Mouse (Mus musculus): Measurements from ENCODE around the gene Dedd. TPM values are rescaled to one million over a fixed set of nuclear protein-coding genes. Genes with fewer than 3 reads are reported as not detected.

The Dedd gene
- total RNA-seq (2015; ENCODE audit: low replicate concordance) (3.8 and 4.8 TPM in 2 replicates), total RNA-seq (2017; ENCODE audit: low replicate concordance) (4.3 and 6.7 TPM in 2 replicates)

DNA sequence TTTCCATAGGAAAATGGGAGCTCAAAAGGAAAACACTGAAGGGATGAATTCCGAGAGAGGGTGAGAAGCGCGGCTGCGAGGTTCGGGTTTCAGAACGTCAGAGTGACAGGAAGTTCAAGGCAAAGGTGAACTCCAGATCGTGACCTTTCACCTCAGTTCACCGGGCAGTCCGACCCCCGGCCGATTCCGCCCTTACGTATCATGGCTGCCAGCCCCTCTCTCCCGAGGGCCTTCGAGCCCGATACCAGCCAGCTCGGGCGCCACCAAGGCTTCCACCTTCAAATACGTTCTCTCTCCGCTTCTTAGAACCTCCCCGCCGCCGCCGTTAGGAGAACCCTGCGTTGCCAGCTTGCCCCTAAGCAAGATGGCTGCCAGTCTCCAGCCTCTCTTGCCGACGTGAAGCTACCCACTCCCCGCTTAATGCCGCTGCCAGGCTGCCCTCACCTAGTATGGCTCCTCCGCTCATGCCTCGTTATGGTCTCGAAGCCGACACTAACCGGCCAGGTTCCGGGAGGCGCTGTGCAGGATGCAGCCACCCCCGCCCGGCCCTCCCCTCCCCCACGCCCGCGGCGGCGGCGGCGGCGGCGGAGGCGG, at the start of gene Dedd:
Dedd (plus strand) TSS at position 307 of the 594 bp plus-strand sequence.
- peak; percentile 85 for ATAC-seq (replicated peaks; ENCODE audit: low FRiP score, poor library complexity, severe bottlenecking)

DNA sequence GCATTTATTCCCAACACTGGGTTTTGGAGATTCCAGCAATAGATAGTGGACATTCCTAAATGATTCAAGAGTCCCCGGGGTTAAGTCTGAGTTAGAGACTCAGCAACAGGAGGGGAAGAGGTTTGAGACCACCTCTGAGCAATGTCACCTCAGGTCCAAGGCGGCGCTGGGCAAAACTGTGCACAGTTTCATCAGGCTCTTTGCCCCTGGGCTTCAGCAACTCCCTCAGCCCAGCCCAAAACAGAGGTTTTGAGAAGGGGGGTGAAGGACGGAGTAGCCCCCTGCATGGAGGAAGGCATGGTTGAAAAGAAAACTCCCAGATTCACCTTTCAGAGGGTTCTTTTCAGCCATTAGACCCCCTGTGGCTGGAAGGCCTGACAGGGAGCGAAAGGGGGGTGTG, 49.2 kb upstream of the Dedd start:
- ATAC-seq (replicated peaks; ENCODE audit: low FRiP score, poor library complexity, severe bottlenecking), result no peak

DNA sequence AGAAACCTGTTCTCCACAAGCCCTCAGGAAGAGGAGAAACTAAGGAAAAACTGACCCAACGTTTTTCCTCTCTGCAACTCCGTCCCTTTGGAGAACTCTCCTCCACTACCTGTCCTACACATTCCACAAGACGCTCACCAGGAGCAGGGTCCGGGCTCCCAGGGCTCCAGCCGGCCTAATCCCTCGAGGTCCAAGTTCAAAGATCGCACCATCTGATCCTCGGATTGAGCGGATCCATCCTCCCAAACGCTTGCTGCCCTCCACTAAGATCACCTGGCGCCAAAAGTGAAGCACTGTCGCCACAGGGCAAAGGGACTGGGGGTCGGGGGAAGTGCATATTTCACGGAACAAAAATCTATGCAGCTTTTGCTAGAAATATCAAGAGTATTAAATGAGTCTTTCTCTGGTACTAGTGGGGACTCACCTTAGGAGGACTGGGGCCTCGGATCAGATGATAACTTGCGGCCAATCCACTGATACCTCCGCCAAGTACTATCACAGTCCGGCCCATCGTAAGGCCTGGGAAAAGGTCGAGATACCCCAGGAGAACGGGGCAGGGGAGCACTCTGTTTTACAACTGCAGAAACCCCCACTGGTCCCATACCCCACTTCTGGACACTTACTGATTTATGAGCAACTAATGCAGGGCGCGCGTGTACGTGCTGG, 48.6 kb upstream of the Dedd start:
- ATAC-seq (replicated peaks; ENCODE audit: low FRiP score, poor library complexity, severe bottlenecking), result peak; percentile 37

DNA sequence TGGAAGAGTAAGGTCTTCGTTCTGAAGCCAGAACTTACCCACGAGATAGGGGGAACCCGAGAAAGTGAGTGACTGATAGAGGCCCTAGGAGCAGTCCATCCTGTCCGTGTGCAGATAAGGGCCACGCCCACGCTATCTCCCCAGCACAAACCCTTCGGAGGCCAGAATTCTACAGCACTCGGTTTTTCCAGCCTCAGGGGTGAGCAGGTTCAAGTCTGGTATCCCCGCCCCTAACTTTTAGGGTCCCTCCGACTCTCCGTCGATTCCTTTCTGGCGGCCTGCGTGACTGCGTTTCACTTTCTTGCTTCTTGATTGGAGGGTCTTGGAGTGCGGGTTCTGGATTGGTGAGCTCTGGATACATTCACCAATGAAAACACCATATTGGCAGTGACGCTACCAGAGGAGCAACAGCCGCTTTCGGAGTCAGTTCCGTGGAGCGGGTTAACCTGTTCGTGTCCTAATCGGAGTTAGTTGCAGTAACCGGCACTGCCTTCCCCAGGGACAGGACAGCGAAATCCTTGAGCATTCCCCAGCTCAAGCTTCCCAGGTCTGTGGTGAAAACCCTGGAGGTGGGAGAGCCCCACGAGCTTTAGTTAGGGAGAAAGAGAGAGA, 47.9 kb upstream of the Dedd start, which contains the start of gene Ppox:
Ppox (minus strand) TSS at position 271 of the 612 bp plus-strand sequence.
- ATAC-seq (replicated peaks; ENCODE audit: low FRiP score, poor library complexity, severe bottlenecking), result peak; percentile 82

DNA sequence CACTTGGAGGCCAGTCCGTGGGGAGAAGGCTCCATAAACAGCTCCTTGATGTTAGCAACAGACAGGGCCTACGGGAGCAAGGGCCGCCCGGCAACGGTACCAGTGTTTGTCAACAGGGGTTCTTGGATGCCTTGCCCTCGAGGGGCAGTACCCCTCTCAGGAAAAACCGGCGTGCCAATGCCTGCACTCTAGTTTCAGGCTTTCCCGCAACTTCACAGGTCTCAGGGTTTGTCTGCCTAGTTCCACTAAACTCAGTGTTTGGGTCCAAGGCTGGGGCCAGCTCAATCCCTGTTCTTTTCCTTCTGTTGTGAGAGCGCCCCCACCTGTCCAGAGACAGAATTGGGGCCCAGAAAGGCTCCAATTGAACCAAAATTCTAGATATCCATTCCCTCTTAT, 47.4 kb upstream of the Dedd start:
- ATAC-seq (replicated peaks; ENCODE audit: low FRiP score, poor library complexity, severe bottlenecking), result peak; percentile 60

DNA sequence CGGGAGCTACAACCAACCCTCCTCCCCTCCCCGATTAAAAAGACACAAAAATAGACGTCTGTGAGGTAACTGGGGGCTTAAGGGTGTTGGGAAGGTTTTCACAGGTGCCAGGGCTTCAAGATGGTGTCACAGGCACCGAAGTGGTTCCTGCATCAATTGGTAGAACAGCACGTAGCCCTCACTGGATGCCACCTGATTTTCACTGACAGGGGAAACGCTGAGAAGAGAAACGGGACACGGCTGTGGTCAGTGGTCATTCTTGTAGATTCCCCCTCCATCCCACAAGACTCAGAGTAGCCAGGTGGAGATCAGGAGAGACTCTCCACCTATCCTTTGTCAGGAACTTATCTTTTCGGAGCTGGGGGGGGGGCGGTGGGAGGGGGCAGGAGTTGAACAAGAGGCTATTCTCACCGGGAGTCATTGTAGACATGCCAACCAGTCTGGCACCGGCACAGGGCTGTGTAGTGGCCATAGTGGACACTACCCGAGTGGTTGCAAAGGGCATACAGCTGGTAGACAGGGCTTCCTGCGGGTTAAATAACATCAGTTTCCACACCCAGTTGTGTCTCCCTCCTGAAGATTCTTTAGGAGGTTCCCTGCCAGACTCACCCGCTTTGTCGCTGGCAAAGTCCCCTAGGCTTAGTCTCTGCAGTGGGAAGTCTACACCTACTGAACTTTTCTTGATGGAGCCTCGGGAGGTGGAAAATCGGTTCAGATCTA, 46.7 kb upstream of the Dedd start:
- no peak for ATAC-seq (replicated peaks; ENCODE audit: low FRiP score, poor library complexity, severe bottlenecking)

DNA sequence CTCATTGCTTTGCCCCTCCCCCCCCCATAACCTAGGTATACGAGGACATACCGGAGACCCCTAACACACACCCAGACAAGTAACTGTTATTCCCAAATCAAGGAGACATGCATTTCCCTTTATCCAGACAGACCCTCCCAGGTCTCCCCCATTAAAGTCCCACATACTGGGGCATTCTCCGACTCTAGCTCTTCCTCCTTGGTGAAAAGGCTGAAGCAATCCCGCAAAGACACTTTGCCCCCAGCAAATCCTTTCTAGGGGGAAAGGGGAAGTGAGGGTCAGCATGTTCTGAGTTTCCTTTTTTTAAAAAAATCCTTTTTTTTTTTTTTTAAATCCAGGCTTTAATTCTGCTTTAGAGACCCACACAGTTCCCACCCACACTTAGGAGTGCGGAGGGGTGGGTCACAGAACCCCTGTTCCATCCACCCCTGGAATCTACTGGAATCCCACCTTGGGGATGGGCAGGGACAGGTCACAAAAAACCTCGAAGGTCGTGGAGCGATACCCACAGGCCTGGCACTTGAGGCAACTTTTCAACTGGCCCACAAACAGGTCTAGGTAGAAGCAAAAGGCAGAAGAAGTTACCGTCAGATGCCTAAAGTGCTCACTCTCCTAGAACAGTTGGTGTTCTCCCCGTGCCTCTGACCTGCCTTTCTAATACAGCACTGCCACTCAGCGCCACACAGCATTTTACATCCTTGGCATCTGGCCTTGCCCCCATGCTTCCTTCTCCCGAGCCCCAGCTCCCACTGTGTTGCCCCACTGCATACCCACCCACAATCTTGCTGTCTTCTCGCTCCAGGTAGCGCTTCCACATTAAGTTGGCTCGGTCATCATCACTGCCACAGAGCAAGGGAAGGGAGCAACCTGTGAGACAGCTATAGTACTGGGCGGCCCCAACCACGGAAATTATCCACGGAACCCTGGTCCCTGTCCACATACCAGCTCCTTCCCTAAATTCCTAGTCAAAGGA, 45.5 kb upstream of the Dedd start:
- no peak for ATAC-seq (replicated peaks; ENCODE audit: low FRiP score, poor library complexity, severe bottlenecking)

DNA sequence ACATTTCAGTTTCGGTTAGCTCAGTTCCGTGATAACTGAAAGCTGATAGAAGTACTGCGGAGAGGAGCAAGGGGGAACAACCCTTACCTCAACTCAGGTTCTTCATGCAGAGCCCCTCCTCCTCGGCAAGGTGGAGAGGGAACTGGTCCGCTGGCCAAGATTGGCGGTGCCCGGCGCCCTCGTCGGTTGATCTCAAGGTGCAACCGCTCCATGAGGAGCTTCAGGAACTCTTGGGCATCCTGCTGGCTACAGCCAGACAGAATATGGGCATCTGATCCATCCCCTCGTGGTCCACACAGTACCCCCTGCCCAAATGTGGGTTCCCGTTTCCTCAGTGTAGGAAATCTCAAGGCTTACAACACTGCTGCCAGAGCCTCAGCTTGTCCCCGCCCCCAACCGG, 44.5 kb upstream of the Dedd start:
- no peak for ATAC-seq (replicated peaks; ENCODE audit: low FRiP score, poor library complexity, severe bottlenecking)

DNA sequence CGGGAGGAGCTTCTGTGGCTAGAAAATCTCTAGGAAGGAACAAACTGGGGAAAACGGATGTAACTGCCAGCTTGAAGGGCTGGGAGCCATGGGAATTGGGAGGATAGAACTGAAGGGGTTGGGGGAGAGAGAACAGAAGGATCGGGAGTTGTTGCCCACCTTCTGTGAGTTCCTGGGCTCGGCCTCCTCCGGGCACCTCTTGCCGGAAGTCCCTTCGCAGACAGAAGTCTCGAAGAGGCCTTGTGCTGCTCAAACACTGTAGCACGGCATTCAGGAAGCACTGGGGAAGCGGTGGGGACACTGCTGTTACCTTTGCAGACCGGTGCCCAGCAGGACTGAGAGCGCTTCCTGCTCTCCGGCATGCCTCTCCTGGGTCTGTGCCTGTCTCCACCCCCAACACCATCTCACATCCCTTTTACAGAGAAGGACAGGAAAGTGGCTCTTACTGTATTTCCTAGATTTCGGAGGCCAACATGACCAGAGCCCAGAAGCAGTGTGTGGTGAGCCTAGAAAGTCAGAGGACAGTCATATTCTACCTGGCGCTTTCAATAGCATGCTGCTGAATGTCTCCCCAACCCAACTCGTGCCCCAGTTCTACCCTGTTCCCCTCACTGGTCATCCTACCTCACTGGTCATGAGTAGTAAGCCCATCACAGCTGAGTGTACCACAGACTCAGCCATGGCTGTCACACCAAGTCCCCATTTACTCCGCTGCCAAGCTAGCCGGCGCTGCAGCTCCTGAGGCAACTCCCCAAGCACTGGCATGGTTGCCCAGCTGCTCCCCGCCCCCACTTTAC, 43.7 kb upstream of the Dedd start:
- ATAC-seq (replicated peaks; ENCODE audit: low FRiP score, poor library complexity, severe bottlenecking), result no peak

DNA sequence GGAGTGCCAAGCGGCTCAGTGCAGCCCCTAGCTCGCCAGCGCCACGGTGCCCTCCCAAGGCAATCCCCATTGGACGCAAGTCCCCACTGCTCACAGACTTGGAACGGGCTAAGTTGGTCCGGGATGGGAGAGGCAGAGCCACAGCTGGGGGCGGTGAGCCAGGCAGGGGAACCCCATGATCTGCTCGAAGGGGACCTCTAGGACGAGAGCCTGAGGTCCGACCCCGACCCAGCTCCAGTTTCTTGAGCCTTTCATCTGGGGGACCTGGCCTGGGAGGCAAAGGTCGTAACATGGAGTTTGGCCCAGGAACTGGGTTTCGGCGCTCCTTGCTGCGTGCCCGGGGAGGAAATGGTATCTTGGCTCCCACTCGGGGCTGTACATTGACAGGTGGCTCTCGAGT, 42.4 kb upstream of the Dedd start:
- ATAC-seq (replicated peaks; ENCODE audit: low FRiP score, poor library complexity, severe bottlenecking), result no peak

DNA sequence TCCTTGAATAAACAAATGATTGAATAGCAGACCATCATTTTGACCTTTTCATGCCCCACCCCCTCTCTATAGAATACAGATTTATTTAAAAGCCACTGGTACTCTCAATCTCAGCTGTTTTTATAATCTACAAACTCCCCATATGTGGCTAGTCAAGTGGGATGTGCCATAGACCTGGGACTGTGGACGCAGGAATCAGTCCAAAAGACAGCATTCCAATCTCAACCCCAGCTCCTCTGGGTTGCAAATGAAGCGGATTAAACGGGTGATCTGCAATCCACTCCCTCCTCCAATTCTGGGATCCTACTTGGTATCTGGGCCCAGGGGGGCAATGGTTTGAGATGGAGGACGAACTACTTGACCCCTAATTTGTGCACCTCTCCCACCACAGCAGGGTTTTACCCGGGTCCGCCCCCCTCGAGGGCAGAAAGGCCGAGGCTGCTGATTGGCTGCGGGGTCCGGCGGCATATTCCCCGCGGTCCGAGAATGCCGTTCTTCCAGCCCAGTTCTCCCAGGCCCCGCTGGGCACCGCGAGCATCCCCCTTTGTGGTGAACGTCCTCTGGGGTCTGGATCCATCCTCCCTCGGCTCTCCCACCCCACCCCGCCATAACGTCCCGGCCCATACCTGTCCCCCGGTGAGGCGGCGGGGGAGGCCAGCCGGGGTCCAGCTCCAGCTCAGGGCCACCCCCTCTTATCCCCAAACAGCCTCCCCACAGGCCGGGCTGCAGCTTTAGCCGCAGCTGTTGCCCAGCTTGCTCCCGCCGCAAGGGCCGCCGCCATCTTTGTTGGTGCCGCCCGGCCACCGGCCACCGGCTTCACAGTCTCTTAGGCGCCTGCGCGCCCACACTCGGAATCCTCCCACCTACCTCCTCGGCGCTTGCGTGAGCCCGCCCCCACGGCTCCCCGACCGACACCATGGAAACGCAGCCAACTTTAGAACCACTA, 41.5 kb upstream of the Dedd start, which contains the start of gene Usp21:
Usp21 (minus strand) TSS at position 856 of the 946 bp plus-strand sequence.
- ATAC-seq (replicated peaks; ENCODE audit: low FRiP score, poor library complexity, severe bottlenecking), result peak; percentile 96

DNA sequence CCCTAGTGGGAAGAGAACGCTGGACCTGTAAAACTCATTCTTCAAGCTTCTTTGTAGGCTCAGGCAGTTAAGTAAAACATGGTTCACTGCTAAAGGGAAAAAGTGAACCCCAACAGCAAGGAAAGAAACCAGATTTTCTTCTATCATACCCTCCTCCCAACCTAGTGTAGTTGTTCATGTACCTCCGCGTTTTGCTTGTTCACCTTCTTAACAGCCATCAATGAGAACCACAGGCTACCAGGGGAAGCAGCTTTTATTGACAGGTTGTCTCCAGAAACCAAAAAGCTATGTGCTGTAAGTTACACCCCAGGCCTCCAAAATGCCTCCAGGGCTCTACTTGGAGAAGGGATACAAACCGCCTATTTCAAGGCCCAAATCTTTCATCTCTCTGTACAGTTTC, 40.6 kb upstream of the Dedd start:
- ATAC-seq (replicated peaks; ENCODE audit: low FRiP score, poor library complexity, severe bottlenecking), result no peak

DNA sequence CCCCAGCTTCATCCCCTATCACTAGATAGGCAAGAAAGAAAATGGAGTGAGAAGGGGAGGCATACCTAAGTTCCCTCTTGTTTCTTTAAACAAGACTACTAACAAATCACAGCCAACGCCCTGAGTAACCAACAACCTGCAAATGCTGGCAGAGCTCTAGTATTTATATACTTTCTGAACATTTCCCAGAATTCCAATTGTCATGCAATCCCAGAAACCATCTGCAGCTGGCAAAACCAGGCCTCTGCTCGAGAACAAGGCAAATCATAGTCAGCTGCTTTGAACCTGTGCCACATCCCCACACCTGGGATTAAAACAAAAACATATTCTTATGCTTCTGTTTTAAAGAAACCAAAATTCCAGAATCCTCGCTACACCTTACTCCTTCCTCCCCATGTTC, 35.6 kb upstream of the Dedd start:
- ATAC-seq (replicated peaks; ENCODE audit: low FRiP score, poor library complexity, severe bottlenecking), result no peak

DNA sequence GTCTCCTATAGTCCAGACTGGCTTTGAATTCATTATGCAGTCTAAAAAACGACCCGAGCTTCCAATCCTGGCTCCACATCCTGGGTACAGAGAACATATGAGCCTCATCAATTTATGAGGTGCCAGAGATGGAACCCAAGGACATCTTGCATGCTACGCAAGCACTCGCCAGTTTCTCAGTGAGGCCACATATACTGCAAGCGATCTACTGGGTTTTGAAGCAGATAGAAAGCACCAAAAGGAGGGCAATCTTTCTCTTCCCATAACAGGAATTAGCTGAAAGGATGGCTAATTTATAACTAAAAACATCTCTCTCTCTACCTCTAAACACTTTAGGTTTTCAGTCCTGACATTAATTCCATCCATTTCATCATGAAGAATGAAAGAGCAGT, 35.0 kb upstream of the Dedd start:
- 0 out of 2 replicates have a peak, but pooled peaks have one; percentile 24 for ATAC-seq (replicated peaks; ENCODE audit: low FRiP score, poor library complexity, severe bottlenecking)

DNA sequence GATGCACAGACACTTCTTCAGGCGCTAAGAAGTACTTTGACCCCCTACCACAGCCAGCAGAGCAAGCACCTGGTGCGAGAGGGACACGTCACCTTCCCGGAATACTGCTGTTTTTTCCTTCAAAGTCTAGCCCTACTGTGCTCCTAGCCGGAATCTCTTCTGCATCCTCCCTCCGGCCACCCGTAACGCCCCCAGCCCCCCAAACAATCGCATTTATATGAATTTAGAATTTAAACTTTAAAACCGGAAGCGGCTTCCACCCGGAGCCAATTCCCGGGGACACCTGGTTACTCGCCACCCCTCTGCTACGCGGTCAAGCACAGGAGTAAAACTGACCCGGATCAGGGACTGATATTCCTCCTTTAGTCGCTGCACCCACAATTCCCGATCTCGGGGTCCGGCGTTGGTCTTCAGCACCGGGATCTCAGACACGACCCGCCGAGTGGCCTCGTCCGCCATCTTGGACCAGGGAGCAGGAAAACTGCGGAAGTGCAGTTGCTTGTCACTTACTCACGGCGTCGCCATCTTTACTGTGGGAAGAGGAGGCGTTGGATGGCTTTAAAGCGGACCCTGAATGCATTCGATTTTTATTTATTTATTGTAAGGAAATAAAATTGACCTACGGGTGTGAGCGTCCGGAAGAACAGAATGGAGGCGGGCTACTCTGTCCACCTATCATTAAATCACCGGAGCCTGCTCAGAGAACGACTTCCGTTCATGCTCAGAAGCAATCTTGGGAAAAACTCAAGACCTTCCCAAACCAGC, 34.5 kb upstream of the Dedd start, which contains the start of gene Ufc1:
Ufc1 (minus strand) TSS at position 727 of the 765 bp plus-strand sequence.
- peak; percentile 96 for ATAC-seq (replicated peaks; ENCODE audit: low FRiP score, poor library complexity, severe bottlenecking)

DNA sequence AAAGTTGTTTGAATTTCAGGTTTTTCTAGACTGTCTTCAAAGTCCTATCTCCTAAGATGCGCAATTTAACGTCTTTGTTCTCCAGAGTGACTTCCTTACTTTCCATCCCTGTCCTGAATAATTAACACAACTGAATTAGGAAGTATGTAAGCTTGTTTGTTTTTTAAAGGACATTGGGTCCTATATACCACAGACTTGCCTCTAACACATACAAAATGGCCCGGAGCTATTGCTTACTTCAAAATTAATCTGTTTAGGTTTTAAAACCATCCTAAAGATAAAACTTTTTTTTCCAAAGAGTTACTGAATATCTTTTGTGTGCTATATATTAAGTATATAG, 33.9 kb upstream of the Dedd start:
- ATAC-seq (replicated peaks; ENCODE audit: low FRiP score, poor library complexity, severe bottlenecking), result 0 out of 2 replicates have a peak, but pooled peaks have one; percentile 3

DNA sequence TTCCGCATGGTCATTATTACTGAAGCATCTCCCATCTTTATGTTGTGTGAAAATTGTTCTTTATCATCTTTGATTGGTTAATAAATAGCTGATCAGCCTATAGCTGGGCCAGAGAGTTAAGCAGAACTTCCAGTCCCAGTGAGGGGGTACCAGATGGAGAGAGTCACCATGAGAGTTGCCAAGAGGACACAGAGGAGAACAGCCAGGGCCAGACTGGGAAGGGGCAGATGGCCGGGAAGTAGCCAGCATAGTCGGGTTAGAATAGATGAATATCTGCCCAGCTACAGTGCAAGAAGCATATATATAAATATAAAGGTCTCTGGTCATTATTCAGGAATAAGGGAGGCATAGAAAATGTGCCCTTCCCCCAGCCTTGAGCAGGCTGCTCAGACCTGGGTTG, 30.7 kb upstream of the Dedd start:
- ATAC-seq (replicated peaks; ENCODE audit: low FRiP score, poor library complexity, severe bottlenecking), result no peak
